Mouse (Mus musculus): ENCODE results near the gene Gm42906. TPM values are rescaled to one million over a fixed set of nuclear protein-coding genes. Genes with fewer than 3 reads are reported as not detected.
A peak's percentile ranks its signal among the peaks of the same experiment; 100 is the strongest.

Gm42906 gene
- polyA plus RNA-seq, 1 experiment from 2014 or later: not detected

GRCm38 (mm10) chr5:151154030-151154429 is 273.9 kb downstream of the Gm42906 start:
- ATAC-seq (ENCODE audit: insufficient number of reproducible peaks, insufficient read depth, low FRiP score, low read depth): no peak
- no peak overlapping the region for H3K9ac ChIP-seq (replicated peaks; ENCODE audit: low read depth, low read length)
- no peaks in the 10 kb centered on the region for H3K36me3 ChIP-seq (ENCODE audit: control insufficient read depth, insufficient read depth, low read length)
- no peak overlapping the region for H3K4me3 ChIP-seq (ENCODE audit: low read depth, low read length)
- no peaks in the 10 kb centered on the region; the same call in 1 of the 2 replicates for H3K4me1 ChIP-seq (ENCODE audit: control insufficient read depth, insufficient read depth, low read length)
- no peak overlapping the region for H3K4me2 ChIP-seq (replicated peaks; ENCODE audit: low read depth, low read length)
- no peaks in the 10 kb centered on the region for H3K27me3 ChIP-seq (ENCODE audit: control insufficient read depth, insufficient read depth, low read length)
- no peak overlapping the region for H3K27ac ChIP-seq (ENCODE audit: low read length)
- WGBS: 64% methylated on average over 4 of the region's 4 CpGs
- no peaks in the 10 kb centered on the region for H3K9me3 ChIP-seq (ENCODE audit: control insufficient read depth, low read depth, low read length)

GRCm38 (mm10) chr5:151151549-151151948 is 276.4 kb downstream of the Gm42906 start:
- no peak for ATAC-seq (ENCODE audit: insufficient number of reproducible peaks, insufficient read depth, low FRiP score, low read depth)
- WGBS: 90% methylated on average over 9 of the region's 9 CpGs

GRCm38 (mm10) chr5:151149509-151149908 is 278.5 kb downstream of the Gm42906 start:
- H3K9me3 ChIP-seq (ENCODE audit: control insufficient read depth, low read depth, low read length): no peaks in the 10 kb centered on the region
- no peaks in the 10 kb centered on the region for H3K36me3 ChIP-seq (ENCODE audit: control insufficient read depth, insufficient read depth, low read length)
- ATAC-seq (ENCODE audit: insufficient number of reproducible peaks, insufficient read depth, low FRiP score, low read depth): no peak
- no peak overlapping the region for H3K4me3 ChIP-seq (ENCODE audit: low read depth, low read length)
- no peak overlapping the region for H3K4me2 ChIP-seq (replicated peaks; ENCODE audit: low read depth, low read length)
- H3K27me3 ChIP-seq (ENCODE audit: control insufficient read depth, insufficient read depth, low read length): no peaks in the 10 kb centered on the region
- H3K9ac ChIP-seq (replicated peaks; ENCODE audit: low read depth, low read length): no peak overlapping the region
- H3K27ac ChIP-seq (ENCODE audit: low read length): no peak overlapping the region
- peaks cover 8% of the 10 kb centered on the region; the same call in 1 of the 2 replicates for H3K4me1 ChIP-seq (ENCODE audit: control insufficient read depth, insufficient read depth, low read length)
- 33% methylated on average over 8 of the region's 8 CpGs for WGBS

More at GRCm38 (mm10) chr5:151151549-151151948, 276.4 kb downstream of the Gm42906 start:
- Histone ChIP-seq H3K4me1 (ENCODE audit: control insufficient read depth, insufficient read depth, low read length) (peaks cover 8% of the 10 kb centered on the region; the same call in 1 of the 2 replicates), H3K4me3 (ENCODE audit: low read depth, low read length) (no peak overlapping the region), H3K36me3 (ENCODE audit: control insufficient read depth, insufficient read depth, low read length) (no peaks in the 10 kb centered on the region), H3K27ac (ENCODE audit: low read length) (no peak overlapping the region), H3K9me3 (ENCODE audit: control insufficient read depth, low read depth, low read length) (no peaks in the 10 kb centered on the region), H3K27me3 (ENCODE audit: control insufficient read depth, insufficient read depth, low read length) (no peaks in the 10 kb centered on the region), H3K4me2 (replicated peaks; ENCODE audit: low read depth, low read length) (no peak overlapping the region), H3K9ac (replicated peaks; ENCODE audit: low read depth, low read length) (no peak overlapping the region)

- no peak overlapping the region for H3K4me3 ChIP-seq (ENCODE audit: low read depth, low read length)
- no peak for ATAC-seq (ENCODE audit: insufficient number of reproducible peaks, insufficient read depth, low FRiP score, low read depth)
- no peak overlapping the region for H3K4me2 ChIP-seq (replicated peaks; ENCODE audit: low read depth, low read length)
- H3K36me3 ChIP-seq (ENCODE audit: control insufficient read depth, insufficient read depth, low read length): no peaks in the 10 kb centered on the region
- H3K27me3 ChIP-seq (ENCODE audit: control insufficient read depth, insufficient read depth, low read length): no peaks in the 10 kb centered on the region
- no peak overlapping the region for H3K27ac ChIP-seq (ENCODE audit: low read length)
- no peak overlapping the region for H3K9ac ChIP-seq (replicated peaks; ENCODE audit: low read depth, low read length)
- peaks cover 18% of the 10 kb centered on the region for H3K4me1 ChIP-seq (ENCODE audit: control insufficient read depth, insufficient read depth, low read length)
- no peaks in the 10 kb centered on the region for H3K9me3 ChIP-seq (ENCODE audit: control insufficient read depth, low read depth, low read length)
- WGBS: 76% methylated on average over 4 of the region's 4 CpGs
Measured at GRCm38 (mm10) chr5:151148079-151148478, 279.9 kb downstream of the Gm42906 start.

GRCm38 (mm10) chr5:151145807-151146206 is 282.2 kb downstream of the Gm42906 start:
- Histone ChIP-seq H3K9ac (replicated peaks; ENCODE audit: low read depth, low read length) (no peak overlapping the region), H3K4me1 (ENCODE audit: control insufficient read depth, insufficient read depth, low read length) (peaks cover 29% of the 10 kb centered on the region), H3K27me3 (ENCODE audit: control insufficient read depth, insufficient read depth, low read length) (no peaks in the 10 kb centered on the region), H3K4me2 (replicated peaks; ENCODE audit: low read depth, low read length) (no peak overlapping the region), H3K9me3 (ENCODE audit: control insufficient read depth, low read depth, low read length) (no peaks in the 10 kb centered on the region), H3K4me3 (ENCODE audit: low read depth, low read length) (no peak overlapping the region), H3K36me3 (ENCODE audit: control insufficient read depth, insufficient read depth, low read length) (no peaks in the 10 kb centered on the region), H3K27ac (ENCODE audit: low read length) (no peak overlapping the region)
- 56% methylated on average over 5 of the region's 5 CpGs for WGBS
- ATAC-seq (ENCODE audit: insufficient number of reproducible peaks, insufficient read depth, low FRiP score, low read depth): no peak

- H3K4me2 ChIP-seq (replicated peaks; ENCODE audit: low read depth, low read length): no peak overlapping the region
- H3K27ac ChIP-seq (ENCODE audit: low read length): peak overlapping the region; percentile 61; the same call in 1 of the 2 replicates
- H3K36me3 ChIP-seq (ENCODE audit: control insufficient read depth, insufficient read depth, low read length): no peaks in the 10 kb centered on the region
- 51% methylated on average over 5 of the region's 5 CpGs for WGBS
- no peaks in the 10 kb centered on the region for H3K27me3 ChIP-seq (ENCODE audit: control insufficient read depth, insufficient read depth, low read length)
- H3K4me3 ChIP-seq (ENCODE audit: low read depth, low read length): no peak overlapping the region
- peaks cover 29% of the 10 kb centered on the region for H3K4me1 ChIP-seq (ENCODE audit: control insufficient read depth, insufficient read depth, low read length)
- H3K9me3 ChIP-seq (ENCODE audit: control insufficient read depth, low read depth, low read length): no peaks in the 10 kb centered on the region
- ATAC-seq (ENCODE audit: insufficient number of reproducible peaks, insufficient read depth, low FRiP score, low read depth): no peak
- no peak overlapping the region for H3K9ac ChIP-seq (replicated peaks; ENCODE audit: low read depth, low read length)
Measured at GRCm38 (mm10) chr5:151143955-151144354, 284.0 kb downstream of the Gm42906 start.

GRCm38 (mm10) chr5:151142671-151143601 is 285.0 kb downstream of the Gm42906 start:
- H3K4me3 ChIP-seq (ENCODE audit: low read depth, low read length): no peak overlapping the region
- peaks cover 21% of the 10 kb centered on the region for H3K4me1 ChIP-seq (ENCODE audit: control insufficient read depth, insufficient read depth, low read length)
- H3K4me2 ChIP-seq (replicated peaks; ENCODE audit: low read depth, low read length): no peak overlapping the region
- no peaks in the 10 kb centered on the region for H3K9me3 ChIP-seq (ENCODE audit: control insufficient read depth, low read depth, low read length)
- 23% methylated on average over 11 of the region's 11 CpGs for WGBS
- H3K27me3 ChIP-seq (ENCODE audit: control insufficient read depth, insufficient read depth, low read length): no peaks in the 10 kb centered on the region
- H3K9ac ChIP-seq (replicated peaks; ENCODE audit: low read depth, low read length): no peak overlapping the region
- ATAC-seq (ENCODE audit: insufficient number of reproducible peaks, insufficient read depth, low FRiP score, low read depth): peak; percentile 29; the same call in 1 of the 2 replicates
- H3K27ac ChIP-seq (ENCODE audit: low read length): peak overlapping the region; percentile 61; the same call in 1 of the 2 replicates
- H3K36me3 ChIP-seq (ENCODE audit: control insufficient read depth, insufficient read depth, low read length): no peaks in the 10 kb centered on the region

GRCm38 (mm10) chr5:151142241-151142640 is 285.7 kb downstream of the Gm42906 start:
- no peaks in the 10 kb centered on the region for H3K27me3 ChIP-seq (ENCODE audit: control insufficient read depth, insufficient read depth, low read length)
- peak overlapping the region; percentile 61; the same call in 1 of the 2 replicates for H3K27ac ChIP-seq (ENCODE audit: low read length)
- WGBS: 27% methylated on average over 5 of the region's 5 CpGs
- no peak overlapping the region for H3K4me3 ChIP-seq (ENCODE audit: low read depth, low read length)
- no peak overlapping the region for H3K4me2 ChIP-seq (replicated peaks; ENCODE audit: low read depth, low read length)
- no peaks in the 10 kb centered on the region for H3K36me3 ChIP-seq (ENCODE audit: control insufficient read depth, insufficient read depth, low read length)
- peaks cover 21% of the 10 kb centered on the region for H3K4me1 ChIP-seq (ENCODE audit: control insufficient read depth, insufficient read depth, low read length)
- ATAC-seq (ENCODE audit: insufficient number of reproducible peaks, insufficient read depth, low FRiP score, low read depth): no peak; the same call in 1 of the 2 replicates
- H3K9me3 ChIP-seq (ENCODE audit: control insufficient read depth, low read depth, low read length): no peaks in the 10 kb centered on the region
- no peak overlapping the region for H3K9ac ChIP-seq (replicated peaks; ENCODE audit: low read depth, low read length)

All from stomach, embryonic 14.5 days (tissue).